Mouse (Mus musculus): ENCODE data around the gene Usp54. TPM values are rescaled to one million over a fixed set of nuclear protein-coding genes. Genes with fewer than 3 reads are reported as not detected.

Gene Usp54
- total RNA-seq, 2 experiments from 2014 or later, result 21.2 to 29.3 TPM

DNA sequence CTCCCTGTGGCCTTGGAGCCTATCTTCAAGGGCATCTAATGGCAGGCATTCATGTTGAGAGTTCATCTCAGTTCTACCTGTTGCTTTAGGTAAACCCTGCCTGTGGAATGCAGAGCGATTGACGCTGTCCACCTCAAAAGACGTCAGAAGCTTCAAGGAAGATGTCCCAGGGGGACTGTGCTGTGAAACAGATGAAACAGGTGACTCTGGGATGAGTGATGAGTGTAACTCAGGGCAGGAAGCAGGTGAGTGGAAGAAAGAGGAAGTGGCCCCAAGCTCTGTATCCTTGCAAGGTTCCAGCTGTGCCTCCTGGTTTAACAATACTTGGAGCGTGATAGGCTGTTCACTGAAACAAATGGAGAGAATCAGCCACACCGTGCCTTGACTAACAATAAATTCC is 79.0 kb downstream of the Usp54 start:
- DNase-seq (ENCODE audit: extremely low spot score in 1 of 2, low spot score in 2 of 2), result no peak
- intact Hi-C loops (cut with DNase I), result no loop called here

DNA sequence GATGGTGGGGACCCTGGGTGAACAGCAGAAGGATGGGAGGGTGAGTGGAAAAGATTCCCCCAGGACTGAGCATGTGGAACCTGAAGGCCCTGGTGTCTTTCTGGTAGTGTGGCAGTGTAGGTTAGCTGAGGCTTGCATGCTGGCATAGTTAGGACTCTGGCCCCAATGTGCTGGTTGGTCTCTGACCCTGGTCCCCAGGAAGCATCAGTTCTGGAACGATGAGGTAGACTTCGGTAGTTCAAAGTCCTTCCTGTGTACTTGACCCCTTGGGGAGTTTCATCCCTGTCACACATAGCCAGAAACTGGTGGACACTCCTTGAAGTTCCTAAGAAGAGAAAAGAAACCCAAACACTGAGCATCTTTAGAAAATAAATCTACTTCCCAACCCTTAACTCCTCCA is 90.7 kb downstream of the Usp54 start:
- intact Hi-C loops (cut with DNase I), result no loop called here

GRCm38 (mm10) chr14:20546415-20546814 is 94.4 kb downstream of the Usp54 start, which contains the start of gene Ppp3cb:
TSS of gene Ppp3cb (minus strand) at chr14:20546573.
- intact Hi-C loops (cut with DNase I), result no loop called here
- peak; percentile 78 to 90 for DNase-seq (ENCODE audit: extremely low spot score in 1 of 2, low spot score in 2 of 2)

More for the DNA sequence above, 90.7 kb downstream of the Usp54 start:
- DNase-seq (ENCODE audit: extremely low spot score in 1 of 2, low spot score in 2 of 2), result no peak

DNA sequence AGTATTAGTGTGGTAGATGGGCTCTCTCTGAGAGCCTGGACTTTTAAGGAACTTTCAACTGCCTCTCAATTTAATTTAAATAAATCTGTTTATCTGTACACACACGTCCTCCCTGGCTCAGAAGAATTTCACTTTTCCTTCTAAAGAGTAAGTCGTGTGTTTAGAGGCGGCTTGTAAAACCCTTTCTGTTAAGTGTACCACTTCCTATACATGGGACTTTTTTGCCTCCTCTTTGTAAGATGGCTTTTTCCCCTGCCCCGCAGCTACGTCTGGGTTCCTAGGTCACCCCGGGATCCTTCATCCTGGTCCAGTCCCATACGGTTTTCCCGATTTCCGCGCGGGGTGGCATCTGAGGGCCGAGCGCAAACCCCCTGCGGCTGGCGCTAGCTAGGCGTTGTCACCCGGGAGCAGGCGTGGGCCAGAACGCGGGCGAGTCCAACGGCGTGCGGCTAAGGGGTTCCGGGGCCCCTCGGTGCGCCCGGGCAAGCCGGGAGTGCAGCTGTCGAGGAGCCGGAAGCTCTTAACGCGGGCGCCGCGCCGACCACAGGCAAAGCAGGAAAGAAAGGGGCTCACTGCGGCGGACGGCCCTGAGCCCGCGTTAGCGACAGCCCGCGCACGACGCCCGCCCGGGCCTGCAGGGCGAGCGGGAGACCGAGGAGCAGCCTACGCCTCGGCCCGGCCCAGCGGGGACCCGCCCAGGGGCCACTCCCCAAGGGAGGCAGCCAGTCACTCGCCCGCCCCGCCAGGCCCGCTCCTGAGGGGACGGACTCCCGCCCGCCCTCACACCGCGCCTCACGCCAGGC is 95.1 kb downstream of the Usp54 start:
- intact Hi-C loops (cut with DNase I), result no loop called here

GRCm38 (mm10) chr14:20544467-20545411 is 96.1 kb downstream of the Usp54 start:
- intact Hi-C loops (cut with DNase I), result no loop called here

More for the DNA sequence above, 95.1 kb downstream of the Usp54 start:
- peak; percentile 65 to 93 for DNase-seq (ENCODE audit: extremely low spot score in 1 of 2, low spot score in 2 of 2)

DNA sequence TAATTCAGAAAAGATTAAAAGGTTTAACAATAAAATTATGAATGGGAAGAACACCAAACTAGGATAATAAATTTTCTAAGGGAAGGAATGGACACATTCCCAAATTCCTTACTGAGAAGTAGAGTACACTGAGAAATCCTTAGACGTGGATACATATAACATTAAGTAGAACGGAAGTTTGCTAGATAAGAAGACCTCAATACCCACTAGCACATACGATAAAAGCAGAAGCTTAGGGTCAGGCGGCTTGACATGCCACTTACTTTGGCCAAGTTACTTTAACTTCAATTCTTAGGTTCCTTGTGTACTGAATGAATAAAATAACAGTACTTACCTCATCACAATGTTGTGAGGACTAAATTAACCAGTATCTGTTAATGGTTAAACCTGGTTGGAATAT is 111.2 kb downstream of the Usp54 start:
- intact Hi-C loops (cut with DNase I), result no loop called here
- no peak for DNase-seq (ENCODE audit: extremely low spot score in 1 of 2, low spot score in 2 of 2)

More at GRCm38 (mm10) chr14:20544467-20545411, 96.1 kb downstream of the Usp54 start:
- DNase-seq (ENCODE audit: extremely low spot score in 1 of 2, low spot score in 2 of 2), result no peak

DNA sequence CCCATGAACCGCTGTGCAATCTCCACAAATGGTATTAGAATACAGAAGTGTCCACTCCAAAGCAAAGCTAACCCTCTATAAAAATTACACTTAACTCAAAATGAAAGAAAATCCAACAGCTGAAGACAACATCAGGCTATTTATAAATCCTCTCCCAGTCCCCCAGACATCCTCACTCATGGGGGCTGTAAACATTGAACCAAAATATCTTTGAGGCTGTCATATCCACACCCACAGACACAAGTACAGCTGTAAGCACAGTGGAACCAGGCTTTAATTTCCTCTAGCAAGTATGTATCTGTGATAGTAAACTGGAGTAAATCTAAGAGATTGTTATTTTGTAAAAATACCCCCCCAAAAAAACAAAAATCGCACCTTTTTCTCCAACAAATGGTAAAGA is 120.7 kb downstream of the Usp54 start:
- intact Hi-C loops (cut with DNase I), result no loop called here
- no peak for DNase-seq (ENCODE audit: extremely low spot score in 1 of 2, low spot score in 2 of 2)

DNA sequence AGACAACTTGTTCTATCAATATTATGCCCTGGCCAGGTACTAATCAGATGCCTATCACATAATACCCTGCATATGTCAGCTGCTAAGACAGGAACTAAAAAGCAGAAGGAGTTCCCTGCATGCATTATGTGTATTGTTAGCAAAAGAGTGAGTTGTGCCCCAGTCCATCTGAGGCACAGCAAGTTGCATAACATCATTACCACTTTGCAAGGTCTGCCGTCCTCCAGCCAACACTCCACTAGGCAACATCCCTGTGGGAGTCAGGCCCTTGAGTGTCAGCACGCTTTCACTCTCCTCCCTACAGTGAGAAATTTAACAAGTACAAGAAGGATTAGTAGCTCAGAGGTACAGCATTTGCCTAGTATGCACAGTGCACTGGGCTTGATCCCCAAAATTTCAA is 132.4 kb downstream of the Usp54 start:
- no peak for DNase-seq (ENCODE audit: extremely low spot score in 1 of 2, low spot score in 2 of 2)
- intact Hi-C loops (cut with DNase I), result no loop called here

GRCm38 (mm10) chr14:20502966-20503365 is 137.9 kb downstream of the Usp54 start:
- DNase-seq (ENCODE audit: extremely low spot score in 1 of 2, low spot score in 2 of 2), result no peak
- intact Hi-C loops (cut with DNase I), result no loop called here

- intact Hi-C loops (cut with DNase I), result no loop called here
- DNase-seq (ENCODE audit: extremely low spot score in 1 of 2, low spot score in 2 of 2), result no peak
Observed at GRCm38 (mm10) chr14:20499982-20500381, 140.9 kb downstream of the Usp54 start.

Small RNA genes lying within 50 kb of the gene (microRNA-seq; reads per million reads assigned to microRNA genes)
- 1.1 reads per million for gene Mir6946

Other genes with a start within 250 kb of the Usp54 start
- gene Mrps16, start 247.4 kb downstream of the Usp54 start, total RNA-seq (2021), result 10 to 100 TPM; 39.2 to 39.4 TPM
- gene Cfap70, start 188.8 kb downstream of the Usp54 start, total RNA-seq (2021), result 1 to 10 TPM; 2.5 to 3.0 TPM
- 10 to 100 TPM; 50.6 to 52.6 TPM for gene Anxa7, start 160.9 kb downstream of the Usp54 start, total RNA-seq (2021)
- gene Mss51, start 144.2 kb downstream of the Usp54 start, total RNA-seq (2021), result 1 to 10 TPM in 1 of 2 experiments, under 1 TPM in 1; 0.97 to 1.1 TPM
- gene Ppp3cb, start 94.5 kb downstream of the Usp54 start, total RNA-seq (2021), result 100 to 1,000 TPM; 434 TPM
- not detected for gene Myoz1, start 15.5 kb upstream of the Usp54 start, total RNA-seq (2021)
- under 1 TPM; 0.36 to 0.73 TPM for gene Synpo2l, start 27.3 kb upstream of the Usp54 start, total RNA-seq (2021)
- 100 to 1,000 TPM; 102 to 109 TPM for gene Sec24c, start 33.2 kb upstream of the Usp54 start, total RNA-seq (2021)
- gene Fut11, start 53.9 kb upstream of the Usp54 start, total RNA-seq (2021), result 10 to 100 TPM; 19.6 to 20.3 TPM
- gene Chchd1, start 61.9 kb upstream of the Usp54 start, total RNA-seq (2021), result 10 to 100 TPM; 61.3 to 67.0 TPM
- 100 to 1,000 TPM; 134 to 138 TPM for gene Zswim8, start 66.5 kb upstream of the Usp54 start, total RNA-seq (2021)
- 10 to 100 TPM; 17.3 to 21.8 TPM for gene Ndst2, start 93.5 kb upstream of the Usp54 start, total RNA-seq (2021)
- gene Camk2g, start 153.0 kb upstream of the Usp54 start, total RNA-seq (2021), result 100 to 1,000 TPM; 255 to 269 TPM
- 1 to 10 TPM; 3.4 to 4.2 TPM for gene Plau, start 195.6 kb upstream of the Usp54 start, total RNA-seq (2021)

All from left cerebral cortex, postnatal 10 days (tissue).